Mouse (Mus musculus) brain, embryonic 14.5 days (tissue): ENCODE results near the gene Mapkapk2.

Source experiments
- CTCF ChIP-seq: fragments of 200-500 bp; IDR thresholded peaks from 2 replicates; pipeline ENCODE4 v1.5.1; 2012; ENCODE audit warnings: inconsistent platforms, mild to moderate bottlenecking, moderate library complexity, borderline replicate concordance; ENCODE audit not compliant: insufficient read depth, insufficient read length; ENCODE audit errors: extremely low read depth
- POLR2A ChIP-seq: fragments of 200-500 bp; IDR thresholded peaks from 2 replicates; pipeline ENCODE4 v1.6.1; 2012; ENCODE audit warnings: mild to moderate bottlenecking, inconsistent platforms, borderline replicate concordance; ENCODE audit not compliant: poor library complexity, insufficient read depth, insufficient read length, severe bottlenecking; ENCODE audit errors: extremely low read depth

GRCm38 (mm10) chr1:131046607-131047006, 51.0 kb downstream of the Mapkapk2 start:
- TF ChIP-seq CTCF (no peak), POLR2A (no peak)
